Mouse (Mus musculus): ENCODE measurements around the gene Dnajb12.

The Dnajb12 gene

GRCm38 (mm10) chr10:59879255-59880028 lies at the start of gene Dnajb12:
Dnajb12 (plus strand) TSS chr10:59879556.
- peak; percentile 95 for DNase-seq (ENCODE audit: low read depth, low spot score)

GRCm38 (mm10) chr10:59829886-59830285 lies 49.5 kb upstream of the Dnajb12 start:
- DNase-seq (ENCODE audit: low read depth, low spot score): no peak

DNA sequence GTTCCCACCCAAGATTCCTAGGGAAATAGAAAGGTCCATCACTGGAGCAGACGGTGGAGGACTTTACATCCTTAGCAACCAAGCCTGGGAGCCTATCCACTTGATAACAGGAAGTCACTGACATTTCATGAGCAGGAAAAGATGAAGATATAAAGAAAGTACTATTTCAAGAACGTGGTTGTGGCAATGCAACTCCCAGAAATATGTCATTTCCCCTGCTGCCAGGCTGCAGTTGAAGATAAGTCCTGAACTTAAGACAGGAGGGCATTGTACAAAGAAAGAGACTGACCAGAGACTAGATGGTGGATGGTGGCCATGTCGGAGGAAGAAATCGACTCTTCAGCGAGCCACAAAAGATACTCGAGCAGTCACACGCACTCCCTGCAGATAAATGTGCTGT lies 47.4 kb upstream of the Dnajb12 start:
- no peak for DNase-seq (ENCODE audit: low read depth, low spot score)

GRCm38 (mm10) chr10:59835301-59836155 lies 43.8 kb upstream of the Dnajb12 start:
- no peak for DNase-seq (ENCODE audit: low read depth, low spot score)

DNA sequence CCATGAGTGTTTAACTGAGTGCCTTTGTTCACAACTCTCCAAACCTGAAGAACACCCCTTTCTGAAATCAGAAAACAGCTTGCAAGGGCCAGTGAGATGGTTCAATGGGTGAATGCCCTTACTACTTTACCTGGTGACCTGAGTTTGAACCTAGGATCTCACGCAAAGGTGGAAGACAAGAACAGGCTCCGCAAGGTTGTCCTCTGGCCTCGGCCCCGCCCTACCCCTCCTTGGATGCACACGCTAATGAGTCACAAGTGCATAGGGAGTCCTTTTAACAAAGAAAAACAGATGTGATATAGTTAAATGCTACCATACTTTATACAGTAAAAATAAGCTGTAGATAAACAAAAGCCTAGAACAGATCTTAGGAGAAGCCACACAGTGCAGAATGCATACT lies 41.9 kb upstream of the Dnajb12 start:
- no peak for DNase-seq (ENCODE audit: low read depth, low spot score)

GRCm38 (mm10) chr10:59841434-59841833 lies 37.9 kb upstream of the Dnajb12 start:
- peak; percentile 79 for DNase-seq (ENCODE audit: low read depth, low spot score)

- no peak for DNase-seq (ENCODE audit: low read depth, low spot score)
These were observed 36.2 kb upstream of the Dnajb12 start for GRCm38 (mm10) chr10:59843125-59843524.

GRCm38 (mm10) chr10:59844686-59845085 lies 34.7 kb upstream of the Dnajb12 start:
- DNase-seq (ENCODE audit: low read depth, low spot score): no peak

DNA sequence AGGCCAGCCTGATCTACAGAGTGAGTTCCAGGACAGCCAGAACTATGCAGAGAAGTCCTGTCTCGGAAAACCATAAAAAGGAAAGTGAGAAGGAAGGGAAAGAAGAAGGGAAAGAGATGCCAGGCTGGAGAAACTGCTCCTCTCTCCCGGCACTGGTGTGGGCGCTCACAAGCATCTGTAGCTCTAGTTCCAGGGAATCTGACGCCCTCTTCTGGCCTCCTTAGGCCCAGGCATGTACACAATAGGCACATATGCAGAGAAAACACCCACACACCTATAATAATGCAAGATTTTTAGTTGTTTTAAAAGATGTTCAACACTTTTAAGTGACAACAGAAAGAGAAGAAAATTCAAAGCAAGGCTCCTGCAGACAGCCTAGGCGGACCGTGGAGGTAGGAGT lies 32.9 kb upstream of the Dnajb12 start:
- no peak for DNase-seq (ENCODE audit: low read depth, low spot score)

GRCm38 (mm10) chr10:59848079-59848877 lies 31.1 kb upstream of the Dnajb12 start:
- no peak for DNase-seq (ENCODE audit: low read depth, low spot score)

DNA sequence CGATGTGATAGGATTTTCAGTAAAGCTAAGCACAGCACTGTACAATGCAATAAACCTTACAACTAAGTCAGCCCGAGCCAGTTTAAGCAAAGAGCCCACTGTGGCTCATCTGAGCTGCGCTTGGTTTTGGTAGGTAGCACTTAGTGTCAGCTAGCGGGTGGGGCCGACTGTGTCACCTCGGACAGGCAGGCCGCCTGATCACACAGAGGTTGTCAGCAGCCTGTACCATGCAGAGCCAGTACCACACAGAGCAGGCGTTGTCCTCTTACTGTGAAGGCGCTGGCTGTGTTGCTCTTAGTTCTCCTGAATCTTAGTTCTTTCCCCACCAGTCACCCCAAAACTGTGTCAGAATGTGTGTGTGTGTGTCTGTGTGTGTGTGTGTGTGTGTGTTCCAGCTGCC lies 30.4 kb upstream of the Dnajb12 start:
- no peak for DNase-seq (ENCODE audit: low read depth, low spot score)

- DNase-seq (ENCODE audit: low read depth, low spot score): no peak
These were observed 30.0 kb upstream of the Dnajb12 start for GRCm38 (mm10) chr10:59849371-59849770.

GRCm38 (mm10) chr10:59857157-59857556 lies 22.2 kb upstream of the Dnajb12 start:
- DNase-seq (ENCODE audit: low read depth, low spot score): no peak

GRCm38 (mm10) chr10:59860684-59861083 lies 18.7 kb upstream of the Dnajb12 start:
- DNase-seq (ENCODE audit: low read depth, low spot score): no peak

DNA sequence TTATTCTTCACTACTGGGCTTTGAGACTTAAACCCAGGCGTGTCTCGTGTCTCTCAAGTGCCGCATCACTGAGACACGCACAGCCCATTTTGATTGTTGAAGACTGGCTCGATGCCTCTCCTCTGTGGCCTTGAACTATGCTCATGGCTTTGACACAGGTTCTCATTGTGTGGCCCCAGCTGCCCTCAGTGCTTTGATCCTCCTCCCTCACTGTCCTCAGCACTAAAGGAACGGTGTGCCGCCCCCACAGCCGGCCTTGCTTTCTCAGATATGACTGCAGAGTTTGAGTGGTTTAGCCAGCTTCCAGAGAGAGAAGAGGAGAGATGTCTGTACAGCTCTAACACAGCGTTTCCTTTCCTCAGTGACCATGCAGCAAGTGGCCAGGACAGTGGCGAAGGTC lies 18.2 kb upstream of the Dnajb12 start:
- no peak for DNase-seq (ENCODE audit: low read depth, low spot score)

- no peak for DNase-seq (ENCODE audit: low read depth, low spot score)
These were observed 16.4 kb upstream of the Dnajb12 start for GRCm38 (mm10) chr10:59862816-59863440.

DNA sequence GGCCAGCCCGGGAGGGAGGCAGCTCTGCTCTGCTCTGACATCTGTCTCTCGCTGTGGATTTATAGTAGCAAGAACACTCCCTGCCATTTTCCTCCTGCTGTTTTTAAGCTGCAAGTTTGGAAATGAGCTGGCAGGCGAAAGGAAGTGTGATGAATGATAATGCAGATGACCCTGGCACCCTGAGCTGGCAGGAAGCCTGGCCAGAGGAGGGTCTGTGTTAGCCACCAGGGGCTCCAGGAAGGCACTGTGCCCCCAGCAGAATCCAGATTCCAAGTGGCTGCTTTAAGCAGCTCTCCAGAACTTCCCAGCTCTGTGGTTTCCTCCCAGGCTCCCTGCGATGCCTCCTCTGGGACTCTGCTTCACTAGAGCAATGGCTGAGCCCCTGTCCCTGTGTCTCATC lies 15.7 kb upstream of the Dnajb12 start:
- DNase-seq (ENCODE audit: low read depth, low spot score): no peak

- DNase-seq (ENCODE audit: low read depth, low spot score): no peak
These were observed 15.0 kb upstream of the Dnajb12 start for GRCm38 (mm10) chr10:59864232-59864875.

- DNase-seq (ENCODE audit: low read depth, low spot score): no peak
These were observed 14.3 kb upstream of the Dnajb12 start for GRCm38 (mm10) chr10:59864884-59865726.

DNA sequence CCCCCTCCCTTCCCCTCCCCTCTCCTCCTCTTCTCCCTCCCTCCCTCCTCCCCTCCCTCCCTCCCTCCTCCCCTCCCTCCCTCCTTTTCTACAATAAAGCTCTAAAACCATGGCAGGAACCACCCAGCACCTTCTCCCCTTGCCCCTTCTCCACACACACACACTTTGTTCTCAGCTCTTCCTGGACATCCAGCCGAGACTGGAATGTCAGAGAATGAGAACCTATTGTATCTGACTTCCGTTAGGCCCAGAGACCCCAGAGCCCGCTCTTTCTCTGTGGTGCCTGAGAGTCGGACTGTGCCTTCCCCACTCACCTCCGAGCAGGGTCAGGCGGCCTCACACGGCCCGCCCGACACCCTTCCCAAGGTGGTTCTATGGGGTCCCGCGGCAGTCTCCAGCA lies 11.1 kb upstream of the Dnajb12 start:
- DNase-seq (ENCODE audit: low read depth, low spot score): no peak

All from telencephalon, adult 2 months (tissue).